Mouse (Mus musculus) midbrain, embryonic 10.5 days (tissue): ENCODE measurements at regions not wholly inside any gene's neighbourhood (a gene's known extent, or its start where the extent isn't known, plus 50 kb on each side); places are given as distances from the start of the nearest gene placed in this dataset.

Source experiments
- DNase-seq: peaks from one replicate; pipeline ENCODE4 v3.0.0-alpha.2; 2017; ENCODE audit warnings: low spot score
- H3K27ac ChIP-seq: fragments of 300-500 bp; sonication (generic); replicated peaks from 2 replicates; pipeline ENCODE4 v1.5.1; 2016; ENCODE audit warnings: mild to moderate bottlenecking
- H3K27me3 ChIP-seq: fragments of 300-500 bp; sonication (generic); 2 replicates; pipeline ENCODE4 v1.6.1; 2016; ENCODE audit warnings: low read depth, mild to moderate bottlenecking; ENCODE audit not compliant: poor library complexity, severe bottlenecking
- H3K36me3 ChIP-seq: fragments of 300-500 bp; sonication (generic); 2 replicates; pipeline ENCODE4 v1.6.1; 2016; ENCODE audit warnings: mild to moderate bottlenecking, moderate library complexity
- H3K4me1 ChIP-seq: fragments of 300-500 bp; sonication (generic); 2 replicates; pipeline ENCODE4 v1.6.1; 2016
- H3K4me3 ChIP-seq: fragments of 300-500 bp; sonication (generic); 2 replicates; pipeline ENCODE4 v1.5.1; 2016; ENCODE audit warnings: mild to moderate bottlenecking, moderate library complexity
- H3K9me3 ChIP-seq: fragments of 300-500 bp; sonication (generic); replicated peaks from 2 replicates; pipeline ENCODE4 v1.6.1; 2016; ENCODE audit warnings: mild to moderate bottlenecking
- WGBS: fragments of 180-500 bp; shearing (Covaris S2); methylation state at CpG from one replicate; pipeline ENCODE4 v1.1.7; 2016; 5-methylcytosine and 5-hydroxymethylcytosine counted together

DNA sequence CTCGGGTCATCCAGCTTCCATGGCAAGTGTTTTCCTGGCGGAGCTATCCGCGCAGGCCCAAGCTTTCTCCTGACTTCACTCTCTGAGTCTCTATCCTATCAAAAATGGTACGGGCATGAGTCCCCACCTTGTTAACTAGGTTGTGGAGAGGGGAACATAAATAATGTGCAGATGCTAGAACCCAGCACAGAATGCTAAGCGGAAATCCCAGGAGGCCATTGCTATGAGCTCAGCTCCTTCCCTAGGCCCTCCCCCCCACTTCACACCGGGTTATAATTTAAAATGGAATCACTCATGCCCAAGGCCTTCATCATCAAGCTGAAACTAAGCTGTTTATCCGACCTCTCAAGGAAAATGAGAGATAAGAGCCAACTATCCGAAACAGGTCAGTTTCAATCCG is 60.4 kb upstream of the Cd83 start:
- WGBS = 88% methylated on average over 10 of the region's 10 CpGs
- Histone ChIP-seq H3K27me3 (no peaks in the 10 kb centered on the region), H3K4me3 (no peak overlapping the region), H3K9me3 (no peaks in the 10 kb centered on the region), H3K36me3 (no peaks in the 10 kb centered on the region), H3K4me1 (peaks cover 13% of the 10 kb centered on the region), H3K27ac (no peak overlapping the region)
- no peak for DNase-seq

DNA sequence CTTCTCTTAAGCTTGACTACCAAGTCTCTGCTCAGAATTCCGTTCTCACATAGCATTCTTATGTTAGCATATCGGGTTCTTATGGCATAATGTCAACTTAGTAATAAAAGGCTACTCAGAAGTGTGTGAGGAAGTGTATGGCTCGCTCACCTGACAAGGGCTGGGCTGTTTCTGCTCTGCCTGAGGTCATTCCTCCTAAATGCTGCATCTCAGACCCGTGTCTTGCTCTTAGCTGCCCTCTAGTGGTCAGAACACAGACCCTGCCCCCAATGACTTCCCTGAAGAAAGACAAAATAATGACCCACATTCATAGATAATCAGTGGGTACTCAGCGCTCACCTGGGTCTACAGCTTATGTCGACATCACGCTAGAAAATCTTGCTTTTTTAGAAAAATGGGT is 58.9 kb upstream of the Cd83 start:
- Histone ChIP-seq H3K4me3 (no peak overlapping the region), H3K4me1 (no peaks in the 10 kb centered on the region), H3K27ac (no peak overlapping the region), H3K27me3 (no peaks in the 10 kb centered on the region), H3K9me3 (no peaks in the 10 kb centered on the region), H3K36me3 (no peaks in the 10 kb centered on the region)
- 34% methylated on average over 7 of the region's 7 CpGs for WGBS
- DNase-seq = peak; percentile 60

DNA sequence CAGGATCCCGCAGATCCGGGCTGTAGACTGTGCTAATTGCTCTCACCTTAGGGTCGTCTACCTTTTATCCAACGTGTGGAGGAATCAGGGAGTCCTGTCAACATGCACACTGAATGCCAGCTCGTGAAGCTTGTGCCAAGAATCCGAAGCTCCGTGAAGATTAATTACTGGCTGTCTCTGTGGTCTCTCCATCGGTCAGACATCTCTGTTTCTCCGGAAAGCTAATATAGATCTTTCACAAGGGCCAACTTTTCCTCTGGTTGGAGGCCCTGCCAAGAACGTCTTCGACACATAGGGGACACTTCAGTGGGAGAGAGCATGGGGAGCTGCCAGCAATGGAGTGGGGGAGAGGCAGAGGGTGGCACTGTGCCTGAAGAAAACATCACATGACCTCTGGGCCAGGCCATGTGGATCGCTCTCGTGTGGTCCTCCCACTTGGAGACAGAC is 57.7 kb upstream of the Cd83 start:
- no peak overlapping the region for H3K27ac ChIP-seq
- no peaks in the 10 kb centered on the region for H3K36me3 ChIP-seq
- no peak overlapping the region for H3K4me3 ChIP-seq
- H3K9me3 ChIP-seq = no peaks in the 10 kb centered on the region
- H3K27me3 ChIP-seq = no peaks in the 10 kb centered on the region
- DNase-seq = no peak
- no peaks in the 10 kb centered on the region for H3K4me1 ChIP-seq
- WGBS = 86% methylated on average over 13 of the region's 13 CpGs

DNA sequence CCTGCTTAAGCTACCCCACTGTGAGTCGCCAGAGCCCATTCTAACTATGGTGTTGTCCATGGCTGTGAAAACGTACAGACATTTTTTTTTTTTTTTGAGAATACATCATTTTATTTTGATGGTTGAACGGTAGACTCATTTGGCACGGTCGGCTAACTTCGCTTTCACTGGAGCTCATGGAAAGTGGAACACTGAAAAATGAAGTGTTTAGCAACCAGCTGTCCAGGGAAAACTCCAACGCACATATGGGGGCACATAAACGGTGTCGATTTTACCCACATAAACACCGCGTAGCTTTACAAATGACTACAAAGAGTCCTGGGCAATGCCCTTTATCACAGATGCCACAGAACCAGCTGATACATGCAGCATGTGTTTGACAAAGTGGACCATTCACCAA is 55.0 kb upstream of the Cd83 start:
- Histone ChIP-seq H3K4me1 (peaks cover 3% of the 10 kb centered on the region; the same call in 1 of the 2 replicates), H3K9me3 (no peaks in the 10 kb centered on the region), H3K36me3 (no peaks in the 10 kb centered on the region), H3K4me3 (no peak overlapping the region), H3K27me3 (no peaks in the 10 kb centered on the region), H3K27ac (no peak overlapping the region)
- DNase-seq = no peak
- 95% methylated on average over 11 of the region's 11 CpGs for WGBS

DNA sequence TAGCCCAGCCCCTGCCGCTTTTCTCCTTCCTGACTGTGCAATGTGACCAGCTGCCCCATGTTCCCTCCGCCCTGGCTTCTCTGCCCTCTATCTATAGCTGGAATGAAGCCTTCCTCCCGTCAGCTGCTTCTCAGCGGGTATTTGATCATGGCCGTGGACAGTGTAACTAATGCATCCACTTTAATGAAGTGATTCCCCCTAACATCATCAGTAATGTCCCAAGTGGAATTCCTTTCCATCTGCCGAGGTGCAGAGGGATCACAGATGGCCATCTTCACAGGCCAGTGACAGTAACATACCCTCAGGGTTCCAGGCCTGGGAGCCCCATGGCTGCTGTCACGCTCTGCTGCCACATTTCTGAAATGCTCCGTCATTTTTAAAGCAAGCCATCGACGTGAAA is 51.5 kb upstream of the Cd83 start:
- Histone ChIP-seq H3K4me3 (no peak overlapping the region), H3K4me1 (peaks cover 6% of the 10 kb centered on the region; the same call in 1 of the 2 replicates), H3K27ac (no peak overlapping the region), H3K27me3 (no peaks in the 10 kb centered on the region), H3K36me3 (no peaks in the 10 kb centered on the region), H3K9me3 (no peaks in the 10 kb centered on the region)
- no peak for DNase-seq
- WGBS = 83% methylated on average over 10 of the region's 10 CpGs

DNA sequence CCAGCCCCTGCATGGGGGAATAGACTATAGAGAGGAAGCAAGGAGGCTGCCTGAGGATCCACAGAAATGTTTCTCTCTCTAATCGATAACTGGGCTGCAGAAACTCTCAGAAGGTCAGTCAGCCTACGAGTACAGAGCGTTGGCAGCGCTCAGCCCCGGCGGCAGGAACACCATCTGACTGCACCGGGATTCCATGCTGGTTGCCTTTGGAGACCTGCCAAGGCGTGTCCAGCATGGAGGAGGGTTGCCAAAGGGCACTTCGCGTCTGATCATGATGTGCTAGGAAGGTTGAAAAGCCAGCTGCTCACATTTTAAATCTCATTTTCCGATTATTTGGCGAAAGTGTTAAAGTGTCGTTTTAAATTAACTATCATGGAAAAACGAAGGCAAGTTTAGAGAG is 49.9 kb upstream of the Cd83 start:
- 86% methylated on average over 14 of the region's 14 CpGs for WGBS
- DNase-seq = no peak
- H3K9me3 ChIP-seq = no peaks in the 10 kb centered on the region
- no peaks in the 10 kb centered on the region for H3K36me3 ChIP-seq
- no peak overlapping the region for H3K27ac ChIP-seq
- no peak overlapping the region for H3K4me3 ChIP-seq
- no peaks in the 10 kb centered on the region for H3K27me3 ChIP-seq
- H3K4me1 ChIP-seq = peaks cover 10% of the 10 kb centered on the region
